Mouse (Mus musculus): Measurements from ENCODE around the gene Ngb. TPM values are rescaled to one million over a fixed set of nuclear protein-coding genes. Genes with fewer than 3 reads are reported as not detected.
A peak's percentile ranks its signal among the peaks of the same experiment; 100 is the strongest.

Ngb gene
- total and polyA plus RNA-seq, 2 experiments = 0.18 to 0.23 TPM

DNA sequence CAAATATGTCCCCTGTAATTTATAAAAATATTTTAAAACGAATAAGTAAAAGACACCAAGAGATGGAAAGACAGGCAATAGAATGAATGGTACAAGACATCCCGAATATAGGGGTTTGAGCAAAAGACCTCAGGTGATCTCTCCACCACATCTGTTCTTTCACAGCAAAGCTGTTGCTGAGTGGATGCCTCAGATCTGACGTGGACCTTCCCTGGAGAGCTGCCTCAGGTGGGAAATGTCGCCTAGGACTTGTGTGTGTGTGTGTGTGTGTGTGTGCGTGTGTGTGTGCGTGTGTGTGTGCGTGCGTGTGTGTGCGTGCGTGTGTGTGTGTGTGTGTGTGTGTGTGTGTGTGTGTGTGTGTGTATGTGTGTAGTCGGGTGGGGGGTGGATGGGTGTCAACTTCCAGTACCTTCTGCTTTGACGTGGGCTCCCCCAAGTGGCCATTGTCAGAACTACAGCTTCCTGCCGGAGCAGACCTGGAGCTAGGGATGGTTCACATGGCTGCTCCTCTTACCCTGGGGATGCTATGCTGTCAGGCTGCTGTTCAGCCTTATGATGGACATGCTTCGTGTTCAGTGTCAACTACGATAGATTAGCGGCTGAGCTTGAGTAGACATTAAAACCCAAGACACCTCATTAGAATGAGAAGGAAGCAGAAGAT, 49.5 kb downstream of the Ngb start:
- Histone ChIP-seq H3K79me2 (ENCODE audit: control insufficient read depth, insufficient read depth, low read length) (no peaks in the 10 kb centered on the region), H3K27me3 (ENCODE audit: control insufficient read depth, insufficient read depth, low read length) (no peaks in the 10 kb centered on the region), H3K4me1 (ENCODE audit: control insufficient read depth, insufficient read depth, low read length) (no peaks in the 10 kb centered on the region), H3K27ac (replicated peaks; ENCODE audit: insufficient read depth, low read depth, low read length) (no peak overlapping the region), H3K36me3 (ENCODE audit: control insufficient read depth, insufficient read depth, low read length) (no peaks in the 10 kb centered on the region), H3K4me3 (ENCODE audit: insufficient read depth, low read depth, low read length) (no peak overlapping the region), H3K9ac (ENCODE audit: low read depth, low read length) (no peak overlapping the region)
- WGBS = 23% methylated on average over 11 of the region's 16 CpGs
- DNase-seq (ENCODE audit: extremely low read depth, low read depth, low spot score) = peak; percentile 30
- TF ChIP-seq CTCF (IDR thresholded peaks at IDR 0.05; ENCODE audit: low read depth, low read length) (peak; percentile 94), POLR2A (IDR thresholded peaks at IDR 0.05; ENCODE audit: extremely low read depth, insufficient read depth, low read length) (no peak)

DNA sequence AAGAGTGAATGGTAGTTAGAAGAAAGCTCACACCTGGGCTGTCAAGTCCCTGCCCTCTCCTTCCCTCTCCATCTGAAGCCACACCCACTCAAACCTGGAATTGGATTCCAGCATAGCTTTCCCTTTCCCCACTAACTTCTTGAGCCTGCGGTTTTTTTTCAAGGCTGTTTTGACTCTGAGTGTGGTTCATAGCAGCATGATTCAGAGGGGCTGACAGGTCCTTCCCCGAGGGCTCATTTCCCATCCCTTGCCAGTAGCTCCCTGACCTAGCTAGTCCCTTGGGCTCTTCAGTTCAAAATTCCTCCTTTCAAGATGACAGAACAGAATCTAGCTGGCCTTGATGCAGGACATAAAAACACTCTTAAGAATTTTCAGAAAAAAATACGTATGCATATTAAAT, 54.8 kb downstream of the Ngb start:
- Histone ChIP-seq H3K27me3 (ENCODE audit: control insufficient read depth, insufficient read depth, low read length) (no peaks in the 10 kb centered on the region), H3K36me3 (ENCODE audit: control insufficient read depth, insufficient read depth, low read length) (no peaks in the 10 kb centered on the region), H3K4me3 (ENCODE audit: insufficient read depth, low read depth, low read length) (no peak overlapping the region), H3K4me1 (ENCODE audit: control insufficient read depth, insufficient read depth, low read length) (no peaks in the 10 kb centered on the region), H3K9ac (ENCODE audit: low read depth, low read length) (no peak overlapping the region), H3K27ac (replicated peaks; ENCODE audit: insufficient read depth, low read depth, low read length) (no peak overlapping the region), H3K79me2 (ENCODE audit: control insufficient read depth, insufficient read depth, low read length) (no peaks in the 10 kb centered on the region)
- DNase-seq (ENCODE audit: extremely low read depth, low read depth, low spot score) = no peak
- WGBS = 58% methylated on average over 3 of the region's 3 CpGs
- TF ChIP-seq POLR2A (IDR thresholded peaks at IDR 0.05; ENCODE audit: extremely low read depth, insufficient read depth, low read length) (no peak), CTCF (IDR thresholded peaks at IDR 0.05; ENCODE audit: low read depth, low read length) (no peak)

Other genes starting within 250 kb of the Ngb start
- gene Irf2bpl, start 217.7 kb downstream of the Ngb start, total RNA-seq (2014; rRNA removed) = 6.8 and 9.3 TPM in 2 replicates
- 10.5 and 10.8 TPM in 2 replicates for gene Irf2bpl, start 217.7 kb downstream of the Ngb start, polyA plus RNA-seq (2012; rRNA removed)
- 15.7 and 26.4 TPM in 2 replicates for gene Cipc, start 155.5 kb downstream of the Ngb start, total RNA-seq (2014; rRNA removed)
- 28.4 and 36.0 TPM in 2 replicates for gene Cipc, start 155.5 kb downstream of the Ngb start, polyA plus RNA-seq (2012; rRNA removed)
- gene Zdhhc22, start 112.1 kb downstream of the Ngb start, total RNA-seq (2014; rRNA removed) = not detected in 2 replicates
- gene Zdhhc22, start 112.1 kb downstream of the Ngb start, polyA plus RNA-seq (2012; rRNA removed) = not detected in 2 replicates
- not detected in 2 replicates for gene Tmem63c, start 81.2 kb downstream of the Ngb start, total RNA-seq (2014; rRNA removed)
- gene Tmem63c, start 81.2 kb downstream of the Ngb start, polyA plus RNA-seq (2012; rRNA removed) = not detected in 2 replicates
- gene Gstz1, start 44.6 kb upstream of the Ngb start, total RNA-seq (2014; rRNA removed) = 915 and 1,082 TPM in 2 replicates
- 816 and 942 TPM in 2 replicates for gene Gstz1, start 44.6 kb upstream of the Ngb start, polyA plus RNA-seq (2012; rRNA removed)
- 11.6 and 16.2 TPM in 2 replicates for gene Pomt2, start 45.4 kb upstream of the Ngb start, total RNA-seq (2014; rRNA removed)
- 13.0 and 14.7 TPM in 2 replicates for gene Pomt2, start 45.4 kb upstream of the Ngb start, polyA plus RNA-seq (2012; rRNA removed)
- not detected in 2 replicates for gene Samd15, start 97.2 kb upstream of the Ngb start, total RNA-seq (2014; rRNA removed)
- gene Samd15, start 97.2 kb upstream of the Ngb start, polyA plus RNA-seq (2012; rRNA removed) = not detected in 2 replicates
- gene Tmed8, start 97.9 kb upstream of the Ngb start, total RNA-seq (2014; rRNA removed) = 1.5 and 1.6 TPM in 2 replicates
- gene Tmed8, start 97.9 kb upstream of the Ngb start, polyA plus RNA-seq (2012; rRNA removed) = 0.71 and 0.77 TPM in 2 replicates
- gene Noxred1, start 136.2 kb upstream of the Ngb start, total RNA-seq (2014; rRNA removed) = 0.34 TPM in 1 of 2 replicates, not detected in the other
- gene Noxred1, start 136.2 kb upstream of the Ngb start, polyA plus RNA-seq (2012; rRNA removed) = 0.21 and 0.23 TPM in 2 replicates
- gene Vipas39, start 163.7 kb upstream of the Ngb start, total RNA-seq (2014; rRNA removed) = 17.4 and 17.5 TPM in 2 replicates
- 9.2 and 13.3 TPM in 2 replicates for gene Vipas39, start 163.7 kb upstream of the Ngb start, polyA plus RNA-seq (2012; rRNA removed)
- gene Ahsa1, start 163.9 kb upstream of the Ngb start, total RNA-seq (2014; rRNA removed) = 88.0 and 92.9 TPM in 2 replicates
- gene Ahsa1, start 163.9 kb upstream of the Ngb start, polyA plus RNA-seq (2012; rRNA removed) = 67.4 and 76.9 TPM in 2 replicates
- 0.18 and 0.27 TPM in 2 replicates for gene Ism2, start 197.2 kb upstream of the Ngb start, total RNA-seq (2014; rRNA removed)
- 0.28 and 0.60 TPM in 2 replicates for gene Ism2, start 197.2 kb upstream of the Ngb start, polyA plus RNA-seq (2012; rRNA removed)

Data from liver, adult 2 months (tissue).